Mouse (Mus musculus) layer of hippocampus, adult 11-12 months (tissue): ENCODE data around the gene Il23r.

Source experiments
- DNase-seq: peaks from one replicate; pipeline ENCODE4 v3.0.0; 2022; ENCODE audit warnings: low spot score

Il23r gene

GRCm38 (mm10) chr6:67431808-67432207 lies 59.8 kb downstream of the Il23r start:
- DNase-seq = no peak

GRCm38 (mm10) chr6:67421761-67422160 lies 69.9 kb downstream of the Il23r start:
- no peak for DNase-seq

GRCm38 (mm10) chr6:67416557-67416956 lies 75.1 kb downstream of the Il23r start:
- DNase-seq = no peak

- DNase-seq = no peak
Observed at GRCm38 (mm10) chr6:67415276-67415675, 76.4 kb downstream of the Il23r start.

- no peak for DNase-seq
Observed at GRCm38 (mm10) chr6:67413378-67413777, 78.3 kb downstream of the Il23r start.

- no peak for DNase-seq
Observed at GRCm38 (mm10) chr6:67405281-67405682, 86.4 kb downstream of the Il23r start.

GRCm38 (mm10) chr6:67399551-67399950 lies 92.1 kb downstream of the Il23r start:
- DNase-seq = no peak

- DNase-seq = no peak
Observed at GRCm38 (mm10) chr6:67375982-67376391, 115.7 kb downstream of the Il23r start, which contains the start of gene Il12rb2. Gene Il12rb2, minus strand, starts transcription at chr6:67376188.
